Mouse (Mus musculus) gonadal fat pad, adult 2 months (tissue): ENCODE results near the gene Slc25a39. TPM values are rescaled to one million over a fixed set of nuclear protein-coding genes. Genes with fewer than 3 reads are reported as not detected.

Experiments
- DNase-seq: peaks from one replicate; pipeline ENCODE4 v3.0.0-alpha.2; 2012; ENCODE audit warnings: low read depth
- polyA plus RNA-seq: library from polyadenylated mRNA; depleted of rRNA; stranded (reverse); fragments of >200 nt; gene quantifications from 2 replicates; pipeline ENCODE4 v1.2.3, GENCODE M21; 2012; rRNA removed

Gene Slc25a39
- polyA plus RNA-seq: 297 and 389 TPM in 2 replicates

GRCm38 (mm10) chr11:102407834-102408215 lies at the start of gene Slc25a39:
TSS of gene Slc25a39 (minus strand) at chr11:102407946.
- DNase-seq: no peak

GRCm38 (mm10) chr11:102455740-102456396 lies 48.1 kb upstream of the Slc25a39 start:
- DNase-seq: no peak

- DNase-seq: no peak
Measured at GRCm38 (mm10) chr11:102453131-102453530, 45.4 kb upstream of the Slc25a39 start.

GRCm38 (mm10) chr11:102449043-102450008 lies 41.6 kb upstream of the Slc25a39 start:
- DNase-seq: no peak

GRCm38 (mm10) chr11:102448327-102448726 lies 40.6 kb upstream of the Slc25a39 start:
- no peak for DNase-seq

GRCm38 (mm10) chr11:102447497-102447896 lies 39.8 kb upstream of the Slc25a39 start, which contains the start of gene Fam171a2:
TSS of gene Fam171a2 (minus strand) at chr11:102447682.
- no peak for DNase-seq

- no peak for DNase-seq
Measured at GRCm38 (mm10) chr11:102446581-102447461, 39.1 kb upstream of the Slc25a39 start.

GRCm38 (mm10) chr11:102445891-102446361 lies 38.2 kb upstream of the Slc25a39 start:
- DNase-seq: no peak

- no peak for DNase-seq
Measured at GRCm38 (mm10) chr11:102445264-102445890, 37.6 kb upstream of the Slc25a39 start.

GRCm38 (mm10) chr11:102444781-102445180 lies 37.0 kb upstream of the Slc25a39 start:
- no peak for DNase-seq

- no peak for DNase-seq
Measured at GRCm38 (mm10) chr11:102444321-102444720, 36.6 kb upstream of the Slc25a39 start.

- no peak for DNase-seq
Measured at GRCm38 (mm10) chr11:102443740-102444139, 36.0 kb upstream of the Slc25a39 start.

GRCm38 (mm10) chr11:102442089-102442488 lies 34.3 kb upstream of the Slc25a39 start:
- DNase-seq: no peak

GRCm38 (mm10) chr11:102441434-102441833 lies 33.7 kb upstream of the Slc25a39 start:
- no peak for DNase-seq

GRCm38 (mm10) chr11:102440255-102440654 lies 32.5 kb upstream of the Slc25a39 start:
- DNase-seq: no peak

GRCm38 (mm10) chr11:102439093-102440082 lies 31.6 kb upstream of the Slc25a39 start:
- DNase-seq: no peak

GRCm38 (mm10) chr11:102438212-102439092 lies 30.7 kb upstream of the Slc25a39 start:
- no peak for DNase-seq

- no peak for DNase-seq
Measured at GRCm38 (mm10) chr11:102437120-102438061, 29.6 kb upstream of the Slc25a39 start.
